Mouse (Mus musculus): ENCODE results near the gene Shmt2. TPM values are rescaled to one million over a fixed set of nuclear protein-coding genes. Genes with fewer than 3 reads are reported as not detected.
A peak's percentile ranks its signal among the peaks of the same experiment; 100 is the strongest.

Shmt2 gene
- polyA plus RNA-seq, 1 experiment from 2014 or later = 127 TPM

DNA sequence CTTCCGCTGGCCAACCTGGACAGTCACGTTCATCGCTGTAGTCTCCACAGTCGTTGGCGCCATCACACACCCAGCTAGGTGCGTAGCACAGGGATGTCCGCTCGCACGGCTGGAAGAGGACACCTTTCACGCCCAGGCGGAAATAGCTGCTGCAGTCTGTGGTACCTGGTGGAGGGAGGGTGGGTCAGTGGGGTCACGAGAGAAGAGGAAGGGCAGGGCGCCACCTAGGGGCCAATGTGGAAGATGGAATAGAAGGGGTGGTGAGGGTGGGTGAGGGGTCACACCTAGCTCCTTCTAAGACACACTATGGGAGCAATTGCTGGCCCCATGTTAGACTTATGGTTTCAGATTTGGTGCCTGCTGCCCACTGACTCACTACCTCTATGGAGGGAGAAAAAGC is 35.2 kb upstream of the Shmt2 start:
- Histone ChIP-seq H3K27me3 (ENCODE audit: control insufficient read depth, insufficient read depth, low read length) (no peaks in the 10 kb centered on the region), H3K9ac (ENCODE audit: low read length) (no peak overlapping the region), H3K4me2 (ENCODE audit: low read depth, low read length) (no peak overlapping the region), H3K4me1 (ENCODE audit: control insufficient read depth, insufficient read depth, low read length) (no peaks in the 10 kb centered on the region), H3K4me3 (ENCODE audit: low read length) (no peak overlapping the region), H3K36me3 (ENCODE audit: control insufficient read depth, insufficient read depth) (peaks cover 15% of the 10 kb centered on the region), H3K27ac (ENCODE audit: low read length) (no peak overlapping the region), H3K9me3 (replicated peaks; ENCODE audit: control insufficient read depth, low read length) (no peaks in the 10 kb centered on the region)
- WGBS = 91% methylated on average over 13 of the region's 13 CpGs
- no peak for ATAC-seq (replicated peaks; ENCODE audit: extremely low read depth, insufficient read depth, low FRiP score)

DNA sequence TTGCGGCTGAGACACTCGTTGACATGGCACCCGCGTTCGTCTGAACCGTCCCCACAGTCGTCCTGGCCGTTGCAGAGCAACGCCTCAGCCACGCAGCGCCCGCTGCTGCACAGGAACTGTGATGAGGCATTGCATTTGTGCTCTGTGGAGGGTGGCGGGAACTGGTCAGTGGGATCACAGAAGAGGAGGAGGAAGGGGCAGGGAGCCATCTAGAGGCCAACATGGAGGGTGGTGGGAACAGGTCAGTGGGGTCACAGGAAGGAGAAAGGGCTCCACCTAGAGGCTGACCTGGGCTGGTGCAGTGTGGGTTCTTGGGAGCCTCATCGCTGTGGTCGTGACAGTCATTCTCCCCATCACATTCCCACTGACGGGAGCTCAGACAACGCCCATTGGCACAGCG is 33.5 kb upstream of the Shmt2 start:
- no peaks in the 10 kb centered on the region for H3K4me1 ChIP-seq (ENCODE audit: control insufficient read depth, insufficient read depth, low read length)

DNA sequence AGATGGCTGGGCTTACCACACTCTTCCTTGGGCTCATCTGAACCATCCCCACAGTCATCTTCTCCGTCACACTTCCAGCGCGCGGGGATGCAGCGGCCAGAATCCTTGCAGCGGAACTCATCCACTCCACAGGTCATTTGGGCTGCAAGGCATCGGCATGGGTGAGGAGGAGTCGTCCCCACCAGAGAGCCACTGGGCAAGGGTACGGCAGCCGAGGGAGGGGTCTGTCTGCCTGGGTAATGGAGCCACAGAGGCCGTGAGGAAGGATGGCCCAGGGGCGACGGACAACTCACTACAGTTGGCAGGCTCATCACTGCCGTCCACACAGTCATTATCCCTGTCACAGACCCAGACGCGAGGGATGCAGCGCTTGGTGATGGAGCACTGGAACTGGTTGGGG is 27.6 kb upstream of the Shmt2 start:
- ATAC-seq (replicated peaks; ENCODE audit: extremely low read depth, insufficient read depth, low FRiP score) = no peak
- no peaks in the 10 kb centered on the region for H3K9me3 ChIP-seq (replicated peaks; ENCODE audit: control insufficient read depth, low read length)
- H3K4me1 ChIP-seq (ENCODE audit: control insufficient read depth, insufficient read depth, low read length) = no peaks in the 10 kb centered on the region
- no peak overlapping the region for H3K4me3 ChIP-seq (ENCODE audit: low read length)
- no peaks in the 10 kb centered on the region for H3K27me3 ChIP-seq (ENCODE audit: control insufficient read depth, insufficient read depth, low read length)
- no peak overlapping the region for H3K4me2 ChIP-seq (ENCODE audit: low read depth, low read length)
- peaks cover 5% of the 10 kb centered on the region for H3K36me3 ChIP-seq (ENCODE audit: control insufficient read depth, insufficient read depth)
- H3K9ac ChIP-seq (ENCODE audit: low read length) = no peak overlapping the region
- WGBS = 90% methylated on average over 17 of the region's 17 CpGs
- H3K27ac ChIP-seq (ENCODE audit: low read length) = no peak overlapping the region

More for the DNA sequence above, 33.5 kb upstream of the Shmt2 start:
- H3K9me3 ChIP-seq (replicated peaks; ENCODE audit: control insufficient read depth, low read length) = no peaks in the 10 kb centered on the region
- no peak overlapping the region for H3K27ac ChIP-seq (ENCODE audit: low read length)
- H3K36me3 ChIP-seq (ENCODE audit: control insufficient read depth, insufficient read depth) = peaks cover 15% of the 10 kb centered on the region
- peak; percentile 18; the same call in 1 of the 2 replicates for ATAC-seq (replicated peaks; ENCODE audit: extremely low read depth, insufficient read depth, low FRiP score)
- WGBS = 78% methylated on average over 18 of the region's 18 CpGs
- no peak overlapping the region for H3K4me3 ChIP-seq (ENCODE audit: low read length)
- H3K9ac ChIP-seq (ENCODE audit: low read length) = no peak overlapping the region
- H3K27me3 ChIP-seq (ENCODE audit: control insufficient read depth, insufficient read depth, low read length) = no peaks in the 10 kb centered on the region
- no peak overlapping the region for H3K4me2 ChIP-seq (ENCODE audit: low read depth, low read length)

DNA sequence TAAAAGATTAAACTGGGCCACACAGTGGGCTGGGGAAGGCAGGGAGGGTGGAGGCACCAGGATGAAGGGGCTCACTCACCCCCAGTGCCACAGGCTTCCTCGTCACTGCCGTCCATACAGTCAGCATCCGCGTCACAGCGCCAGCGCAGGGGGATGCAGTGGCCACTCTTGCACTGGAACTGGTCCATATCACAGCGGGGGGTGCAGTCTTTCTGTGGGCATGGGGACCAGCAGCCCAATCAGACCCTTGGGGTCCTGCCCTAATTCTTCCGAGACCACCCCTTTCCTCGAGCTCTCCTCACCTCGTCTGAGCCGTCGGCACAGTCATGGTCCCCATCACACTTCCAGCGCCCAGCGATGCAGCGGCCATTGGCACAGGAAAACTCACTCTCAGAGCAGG is 26.0 kb upstream of the Shmt2 start:
- Histone ChIP-seq H3K4me2 (ENCODE audit: low read depth, low read length) (no peak overlapping the region), H3K27ac (ENCODE audit: low read length) (no peak overlapping the region), H3K27me3 (ENCODE audit: control insufficient read depth, insufficient read depth, low read length) (no peaks in the 10 kb centered on the region), H3K4me1 (ENCODE audit: control insufficient read depth, insufficient read depth, low read length) (no peaks in the 10 kb centered on the region), H3K36me3 (ENCODE audit: control insufficient read depth, insufficient read depth) (peaks cover 3% of the 10 kb centered on the region; the same call in 1 of the 2 replicates), H3K9ac (ENCODE audit: low read length) (no peak overlapping the region), H3K4me3 (ENCODE audit: low read length) (no peak overlapping the region), H3K9me3 (replicated peaks; ENCODE audit: control insufficient read depth, low read length) (no peaks in the 10 kb centered on the region)
- 91% methylated on average over 15 of the region's 15 CpGs for WGBS
- no peak for ATAC-seq (replicated peaks; ENCODE audit: extremely low read depth, insufficient read depth, low FRiP score)

DNA sequence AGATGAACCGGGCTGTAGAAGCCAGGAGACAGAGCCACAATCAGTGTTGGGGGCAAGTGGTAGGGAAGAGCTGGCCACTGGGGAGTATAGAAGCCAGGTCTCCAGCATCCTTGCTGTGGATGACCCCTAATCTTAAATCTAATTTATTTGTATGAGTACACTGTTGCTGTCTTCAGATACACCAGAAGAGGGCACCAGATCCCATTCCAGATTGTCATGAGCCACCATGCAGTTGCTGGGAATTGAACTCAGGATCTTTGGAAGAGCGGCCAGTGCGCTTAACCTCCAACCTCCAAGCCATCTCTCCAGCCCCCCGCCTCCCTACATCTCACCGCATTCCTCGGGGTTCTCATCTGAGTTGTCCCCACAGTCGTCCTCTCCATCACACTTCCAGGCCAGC is 24.3 kb upstream of the Shmt2 start:
- no peak for ATAC-seq (replicated peaks; ENCODE audit: extremely low read depth, insufficient read depth, low FRiP score)
- Histone ChIP-seq H3K4me1 (ENCODE audit: control insufficient read depth, insufficient read depth, low read length) (no peaks in the 10 kb centered on the region), H3K9me3 (replicated peaks; ENCODE audit: control insufficient read depth, low read length) (no peaks in the 10 kb centered on the region), H3K36me3 (ENCODE audit: control insufficient read depth, insufficient read depth) (no peaks in the 10 kb centered on the region), H3K4me2 (ENCODE audit: low read depth, low read length) (no peak overlapping the region), H3K4me3 (ENCODE audit: low read length) (no peak overlapping the region), H3K27ac (ENCODE audit: low read length) (no peak overlapping the region), H3K27me3 (ENCODE audit: control insufficient read depth, insufficient read depth, low read length) (no peaks in the 10 kb centered on the region), H3K9ac (ENCODE audit: low read length) (no peak overlapping the region)
- WGBS = 84% methylated on average over 7 of the region's 7 CpGs

DNA sequence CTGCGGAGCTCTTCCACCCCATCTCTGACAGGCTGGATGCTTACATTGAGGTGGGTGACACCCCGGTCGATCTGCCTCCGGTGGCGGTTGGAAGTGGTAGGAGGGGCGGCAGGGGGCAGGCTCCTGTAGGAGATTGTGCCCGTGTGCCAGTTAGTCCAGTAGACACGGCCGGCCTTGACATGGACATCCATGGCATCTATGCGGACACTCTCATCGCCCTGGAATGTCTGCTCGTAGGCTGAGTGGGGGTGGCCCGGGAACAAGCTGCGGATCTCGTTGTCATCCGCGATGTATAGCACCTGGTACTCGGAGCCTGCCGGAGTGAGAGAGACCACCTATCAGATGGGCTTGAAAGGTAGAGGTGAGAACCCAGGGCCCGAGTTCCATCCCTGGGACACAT is 22.1 kb upstream of the Shmt2 start:
- no peaks in the 10 kb centered on the region for H3K36me3 ChIP-seq (ENCODE audit: control insufficient read depth, insufficient read depth)
- 79% methylated on average over 20 of the region's 20 CpGs for WGBS
- H3K4me1 ChIP-seq (ENCODE audit: control insufficient read depth, insufficient read depth, low read length) = no peaks in the 10 kb centered on the region
- no peak overlapping the region for H3K4me2 ChIP-seq (ENCODE audit: low read depth, low read length)
- H3K9ac ChIP-seq (ENCODE audit: low read length) = no peak overlapping the region
- H3K9me3 ChIP-seq (replicated peaks; ENCODE audit: control insufficient read depth, low read length) = no peaks in the 10 kb centered on the region
- ATAC-seq (replicated peaks; ENCODE audit: extremely low read depth, insufficient read depth, low FRiP score) = no peak
- H3K27me3 ChIP-seq (ENCODE audit: control insufficient read depth, insufficient read depth, low read length) = no peaks in the 10 kb centered on the region
- H3K27ac ChIP-seq (ENCODE audit: low read length) = no peak overlapping the region
- H3K4me3 ChIP-seq (ENCODE audit: low read length) = no peak overlapping the region

DNA sequence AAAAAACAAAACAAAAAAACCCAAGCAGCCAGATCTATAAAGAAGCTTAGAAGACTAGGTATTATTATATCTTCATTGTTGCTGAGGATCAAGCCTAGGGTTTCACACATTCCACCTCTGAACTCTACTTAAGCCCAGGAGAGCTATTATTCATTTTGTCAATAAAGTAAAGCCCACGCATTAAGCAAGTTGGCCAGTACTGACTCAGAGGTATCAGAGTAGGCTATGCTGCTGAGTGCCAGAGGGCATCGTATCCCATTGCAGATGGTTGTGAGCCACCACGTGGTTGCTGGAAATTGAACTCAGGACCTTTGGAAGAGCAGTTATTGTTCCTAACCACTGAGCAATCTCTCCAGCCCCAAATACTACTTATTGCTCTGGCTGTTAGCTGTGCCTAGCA is 21.7 kb upstream of the Shmt2 start:
- no peak overlapping the region for H3K27ac ChIP-seq (ENCODE audit: low read length)
- no peak overlapping the region for H3K4me3 ChIP-seq (ENCODE audit: low read length)
- ATAC-seq (replicated peaks; ENCODE audit: extremely low read depth, insufficient read depth, low FRiP score) = no peak
- WGBS = 75% methylated on average over 3 of the region's 3 CpGs
- H3K27me3 ChIP-seq (ENCODE audit: control insufficient read depth, insufficient read depth, low read length) = no peaks in the 10 kb centered on the region
- H3K4me1 ChIP-seq (ENCODE audit: control insufficient read depth, insufficient read depth, low read length) = no peaks in the 10 kb centered on the region
- H3K36me3 ChIP-seq (ENCODE audit: control insufficient read depth, insufficient read depth) = no peaks in the 10 kb centered on the region
- H3K9me3 ChIP-seq (replicated peaks; ENCODE audit: control insufficient read depth, low read length) = no peaks in the 10 kb centered on the region
- no peak overlapping the region for H3K4me2 ChIP-seq (ENCODE audit: low read depth, low read length)
- H3K9ac ChIP-seq (ENCODE audit: low read length) = no peak overlapping the region

DNA sequence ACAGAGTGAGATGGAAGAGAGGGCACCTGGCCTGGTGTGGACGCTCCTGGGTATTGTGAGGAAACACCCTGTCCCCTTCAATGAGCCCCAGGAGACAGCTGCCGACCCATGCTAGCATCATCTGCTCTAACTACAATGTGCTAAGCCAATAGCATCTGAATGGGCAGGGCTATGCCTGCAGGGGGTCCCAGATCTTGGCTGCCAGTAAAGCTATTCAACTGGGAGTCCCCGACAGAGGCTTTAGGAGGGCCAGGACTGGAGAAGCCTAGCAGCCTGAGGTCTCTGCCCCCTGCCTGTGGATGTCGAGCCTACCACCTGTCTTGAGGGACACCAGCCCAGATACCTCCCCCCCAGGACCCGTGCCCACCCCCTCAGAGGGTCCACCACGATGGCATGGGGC is 20.5 kb upstream of the Shmt2 start:
- no peak for ATAC-seq (replicated peaks; ENCODE audit: extremely low read depth, insufficient read depth, low FRiP score)
- H3K9me3 ChIP-seq (replicated peaks; ENCODE audit: control insufficient read depth, low read length) = no peaks in the 10 kb centered on the region
- H3K4me2 ChIP-seq (ENCODE audit: low read depth, low read length) = no peak overlapping the region
- H3K27me3 ChIP-seq (ENCODE audit: control insufficient read depth, insufficient read depth, low read length) = no peaks in the 10 kb centered on the region
- H3K4me1 ChIP-seq (ENCODE audit: control insufficient read depth, insufficient read depth, low read length) = no peaks in the 10 kb centered on the region
- WGBS = 76% methylated on average over 6 of the region's 6 CpGs
- H3K27ac ChIP-seq (ENCODE audit: low read length) = no peak overlapping the region
- H3K9ac ChIP-seq (ENCODE audit: low read length) = no peak overlapping the region
- H3K36me3 ChIP-seq (ENCODE audit: control insufficient read depth, insufficient read depth) = no peaks in the 10 kb centered on the region
- no peak overlapping the region for H3K4me3 ChIP-seq (ENCODE audit: low read length)

DNA sequence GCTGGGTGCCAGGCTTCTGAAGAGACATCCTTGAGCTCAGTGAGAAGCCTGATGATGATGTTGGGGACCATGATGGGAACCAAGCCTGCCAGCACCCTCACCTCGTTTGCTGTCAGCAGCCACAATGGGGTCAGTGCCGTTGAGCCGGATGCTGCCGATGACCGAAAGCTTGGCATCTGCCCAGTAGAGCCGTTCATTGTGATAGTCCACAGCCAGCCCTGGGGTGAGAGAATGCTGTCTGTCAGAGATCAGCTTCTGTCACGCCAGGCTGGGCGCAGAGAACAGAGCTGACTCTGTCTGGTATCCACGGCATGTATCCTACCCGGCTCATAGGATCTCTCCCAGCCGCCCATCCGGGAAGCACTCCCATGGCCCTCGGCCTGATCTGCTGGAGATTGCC is 19.8 kb upstream of the Shmt2 start:
- no peaks in the 10 kb centered on the region for H3K36me3 ChIP-seq (ENCODE audit: control insufficient read depth, insufficient read depth)
- no peaks in the 10 kb centered on the region for H3K4me1 ChIP-seq (ENCODE audit: control insufficient read depth, insufficient read depth, low read length)
- H3K27ac ChIP-seq (ENCODE audit: low read length) = no peak overlapping the region
- ATAC-seq (replicated peaks; ENCODE audit: extremely low read depth, insufficient read depth, low FRiP score) = no peak; the same call in 1 of the 2 replicates
- 65% methylated on average over 13 of the region's 13 CpGs for WGBS
- H3K27me3 ChIP-seq (ENCODE audit: control insufficient read depth, insufficient read depth, low read length) = no peaks in the 10 kb centered on the region; the same call in 1 of the 2 replicates
- H3K4me3 ChIP-seq (ENCODE audit: low read length) = no peak overlapping the region
- no peaks in the 10 kb centered on the region for H3K9me3 ChIP-seq (replicated peaks; ENCODE audit: control insufficient read depth, low read length)
- no peak overlapping the region for H3K4me2 ChIP-seq (ENCODE audit: low read depth, low read length)
- H3K9ac ChIP-seq (ENCODE audit: low read length) = no peak overlapping the region

DNA sequence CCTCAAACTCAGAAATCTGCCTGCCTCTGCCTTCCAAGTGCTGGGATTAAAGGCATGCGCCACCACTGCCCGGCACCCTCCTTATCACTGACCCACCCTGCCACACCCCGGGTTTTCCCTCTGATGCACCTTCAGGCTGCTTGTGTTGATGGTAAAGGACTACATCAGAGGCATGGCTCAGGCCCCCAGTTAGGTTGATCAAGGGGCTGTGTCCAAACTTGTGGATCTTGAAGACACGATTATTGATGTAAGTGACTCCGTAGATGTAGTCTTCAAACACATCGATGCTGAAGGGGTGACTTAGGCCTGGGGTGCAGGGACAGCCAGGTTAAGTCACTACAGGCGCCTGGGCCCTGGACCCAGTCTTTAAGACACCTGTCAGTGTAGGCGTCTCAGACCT is 19.3 kb upstream of the Shmt2 start:
- no peak overlapping the region for H3K27ac ChIP-seq (ENCODE audit: low read length)
- no peaks in the 10 kb centered on the region for H3K36me3 ChIP-seq (ENCODE audit: control insufficient read depth, insufficient read depth)
- H3K4me3 ChIP-seq (ENCODE audit: low read length) = no peak overlapping the region
- H3K9ac ChIP-seq (ENCODE audit: low read length) = no peak overlapping the region
- H3K9me3 ChIP-seq (replicated peaks; ENCODE audit: control insufficient read depth, low read length) = no peaks in the 10 kb centered on the region
- H3K4me2 ChIP-seq (ENCODE audit: low read depth, low read length) = no peak overlapping the region
- WGBS = 90% methylated on average over 8 of the region's 8 CpGs
- ATAC-seq (replicated peaks; ENCODE audit: extremely low read depth, insufficient read depth, low FRiP score) = no peak
- no peaks in the 10 kb centered on the region for H3K4me1 ChIP-seq (ENCODE audit: control insufficient read depth, insufficient read depth, low read length)
- peaks cover 5% of the 10 kb centered on the region for H3K27me3 ChIP-seq (ENCODE audit: control insufficient read depth, insufficient read depth, low read length)

Measured in heart, embryonic 16.5 days (tissue).